Mouse (Mus musculus) 416B (cell line): ENCODE measurements around the gene Art5.

Experiments
- DNase-seq: peaks from one replicate; pipeline ENCODE4 v3.0.0; 2011; ENCODE audit warnings: low read depth

Gene Art5

GRCm38 (mm10) chr7:102109171-102109570 lies at the start of gene Art5:
Gene Art5, minus strand, starts transcription at chr7:102109489.
- no peak for DNase-seq

DNA sequence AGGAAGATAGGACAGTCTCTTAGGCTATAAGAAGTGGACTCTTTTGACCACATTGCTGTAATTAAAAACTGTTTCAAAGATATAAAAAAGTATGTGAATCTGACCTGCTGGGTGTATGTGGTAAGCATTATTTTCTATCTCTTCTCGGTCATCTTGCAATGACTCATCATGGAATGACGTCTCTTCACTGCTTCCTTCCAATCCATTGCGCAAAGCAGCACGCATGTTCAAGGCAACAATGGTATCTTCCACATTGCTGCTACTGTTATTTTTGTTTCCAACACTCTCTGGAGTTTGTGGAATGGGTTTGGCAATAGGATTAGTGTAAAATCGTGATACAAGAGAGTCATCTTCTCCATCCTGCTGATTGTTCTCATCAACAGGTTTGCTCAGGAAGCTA lies 44.4 kb upstream of the Art5 start:
- DNase-seq = peak; percentile 85

DNA sequence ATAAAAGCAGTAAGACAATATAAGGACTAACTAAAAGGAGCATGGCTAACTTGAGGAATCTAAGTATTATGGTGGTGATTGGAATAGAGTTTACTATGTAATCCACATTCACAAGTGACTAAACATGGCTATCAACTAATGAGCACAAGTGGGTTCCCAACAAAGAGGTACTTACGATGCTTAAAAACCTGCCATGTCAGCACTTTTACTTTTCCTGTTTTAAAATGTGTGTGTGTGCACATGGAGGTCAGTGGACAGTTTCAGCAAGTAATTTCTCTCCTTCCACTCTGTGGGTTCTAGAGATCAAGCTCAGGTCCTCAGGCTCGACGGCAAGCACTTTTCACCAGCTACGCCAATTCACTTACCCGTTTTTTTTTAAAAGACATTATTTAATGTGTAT lies 28.6 kb upstream of the Art5 start:
- no peak for DNase-seq

- DNase-seq = peak; percentile 66
Observed at GRCm38 (mm10) chr7:102137464-102137863, 28.2 kb upstream of the Art5 start.

DNA sequence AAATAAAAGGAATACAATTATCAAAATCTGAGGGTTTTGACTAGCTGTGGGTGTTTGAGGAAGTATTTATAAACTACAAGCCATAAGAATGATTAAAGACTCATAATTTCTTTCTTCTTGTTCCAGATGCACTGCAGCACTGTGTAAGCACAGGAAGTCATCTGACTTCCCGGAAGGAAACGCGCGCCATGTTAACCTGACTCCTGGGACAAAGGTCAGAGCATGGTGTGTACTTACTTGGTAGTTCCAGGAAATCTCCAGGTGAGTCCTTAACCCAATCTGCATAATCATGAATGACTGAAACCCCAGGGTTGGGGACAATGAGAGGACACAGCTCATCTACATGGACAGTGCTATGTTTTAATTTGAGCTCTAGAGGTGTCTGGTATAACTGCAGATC lies 23.1 kb upstream of the Art5 start:
- no peak for DNase-seq

DNA sequence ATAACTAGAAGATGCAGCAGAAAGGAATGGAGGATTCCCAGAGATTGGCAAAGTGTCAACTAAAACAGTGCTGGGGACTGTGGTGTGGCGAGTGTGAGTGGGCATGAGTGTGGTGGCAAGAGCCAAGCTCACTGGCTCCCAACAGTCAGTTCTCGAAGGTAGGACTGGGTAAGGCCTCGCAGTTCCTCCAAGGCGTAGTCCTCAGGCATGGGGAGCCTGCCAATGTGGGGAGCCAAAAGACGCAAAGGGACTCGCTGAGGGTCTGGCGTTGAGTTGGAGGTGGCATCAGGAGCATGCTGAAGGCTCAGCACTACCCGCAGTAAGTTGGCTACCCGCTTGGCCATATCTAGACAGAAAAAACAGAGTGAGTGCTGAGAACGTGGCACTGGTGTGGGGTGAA lies 11.0 kb upstream of the Art5 start:
- DNase-seq = no peak

GRCm38 (mm10) chr7:102117382-102117781 lies 8.1 kb upstream of the Art5 start:
- DNase-seq = no peak

DNA sequence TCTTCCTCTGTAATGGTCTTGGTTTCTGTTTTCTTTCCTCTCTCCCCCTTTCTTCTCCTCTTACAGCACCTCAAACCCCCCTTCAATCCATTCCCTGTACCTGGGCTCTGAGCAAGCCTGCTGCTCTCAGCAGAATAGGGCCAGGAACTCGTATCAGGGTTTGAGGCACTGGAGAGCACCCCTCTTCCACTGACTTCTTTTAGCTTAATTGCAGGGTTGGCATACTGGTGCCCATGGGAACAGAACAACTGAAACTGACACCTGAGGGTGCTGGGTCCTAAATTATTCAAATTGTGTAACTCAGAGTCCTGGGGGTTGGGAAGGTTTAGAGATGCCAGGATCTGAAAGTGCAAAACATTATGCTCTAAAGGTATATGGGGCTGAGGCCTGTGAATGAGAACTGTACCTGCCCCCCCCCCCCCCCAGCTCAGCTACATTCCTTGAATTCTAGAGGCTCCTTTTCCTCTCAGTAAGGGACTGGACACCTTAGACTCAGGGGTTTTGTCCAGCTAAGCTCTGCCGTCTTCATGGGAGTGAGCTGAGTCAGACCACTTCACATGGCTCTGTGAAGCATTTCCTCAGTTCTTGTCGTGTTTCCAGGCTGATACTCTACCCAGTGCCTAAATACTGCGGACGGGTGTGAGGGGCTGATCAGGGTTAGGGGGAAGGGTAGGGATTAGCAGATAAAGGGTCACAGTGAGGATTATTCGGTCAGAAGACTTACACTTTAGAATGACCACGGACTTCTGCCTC lies 7.5 kb upstream of the Art5 start, which contains the start of gene Chrna10:
Gene Chrna10, minus strand, starts transcription at position 250 of the 753 bp plus-strand sequence.
- DNase-seq = no peak

GRCm38 (mm10) chr7:102113151-102113729 lies 4.0 kb upstream of the Art5 start:
- DNase-seq = no peak

DNA sequence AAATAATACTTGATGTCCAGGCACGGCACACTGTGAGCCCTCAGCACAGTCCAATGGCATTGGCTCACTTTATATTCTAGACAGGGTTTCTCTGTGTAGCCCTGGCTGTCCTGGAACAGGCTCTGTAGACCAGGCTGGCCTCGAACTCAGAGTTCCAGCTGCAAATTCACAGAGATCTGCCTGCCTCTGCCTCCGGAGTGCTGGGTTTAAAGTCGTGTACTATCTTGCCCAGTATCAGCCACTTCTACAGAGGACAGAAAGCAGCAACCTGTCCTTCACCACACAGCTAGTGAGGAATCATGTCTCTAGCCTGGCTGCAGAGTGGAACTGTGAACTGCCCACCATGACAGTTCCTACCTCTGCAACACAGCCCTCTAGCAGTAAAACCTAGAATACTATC lies 457 bp upstream of the Art5 start:
- no peak for DNase-seq

GRCm38 (mm10) chr7:102108206-102108605 lies 1.1 kb downstream of the Art5 start:
- no peak for DNase-seq

DNA sequence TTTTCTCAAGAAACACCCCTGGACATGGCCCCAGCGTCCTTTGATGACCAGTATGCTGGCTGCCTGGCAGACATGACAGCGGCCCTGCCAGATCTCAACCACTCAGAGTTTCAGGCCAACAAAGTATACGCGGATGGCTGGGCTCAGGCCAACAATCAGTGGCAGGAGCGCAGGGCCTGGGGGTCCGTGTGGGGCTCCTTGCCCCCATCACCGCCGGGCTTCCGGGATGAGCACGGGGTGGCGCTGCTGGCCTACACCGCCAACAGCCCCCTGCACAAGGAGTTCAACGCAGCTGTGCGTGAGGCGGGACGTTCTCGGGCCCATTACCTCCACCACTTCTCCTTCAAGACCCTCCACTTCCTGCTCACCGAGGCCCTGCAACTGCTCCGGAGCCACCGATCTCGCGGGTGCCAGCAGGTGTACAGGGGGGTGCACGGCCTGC lies 2.6 kb downstream of the Art5 start:
- DNase-seq = no peak

GRCm38 (mm10) chr7:102104126-102104525 lies 5.2 kb downstream of the Art5 start:
- DNase-seq = no peak

GRCm38 (mm10) chr7:102103555-102103954 lies 5.7 kb downstream of the Art5 start:
- no peak for DNase-seq

GRCm38 (mm10) chr7:102102696-102103095 lies 6.6 kb downstream of the Art5 start:
- no peak for DNase-seq

DNA sequence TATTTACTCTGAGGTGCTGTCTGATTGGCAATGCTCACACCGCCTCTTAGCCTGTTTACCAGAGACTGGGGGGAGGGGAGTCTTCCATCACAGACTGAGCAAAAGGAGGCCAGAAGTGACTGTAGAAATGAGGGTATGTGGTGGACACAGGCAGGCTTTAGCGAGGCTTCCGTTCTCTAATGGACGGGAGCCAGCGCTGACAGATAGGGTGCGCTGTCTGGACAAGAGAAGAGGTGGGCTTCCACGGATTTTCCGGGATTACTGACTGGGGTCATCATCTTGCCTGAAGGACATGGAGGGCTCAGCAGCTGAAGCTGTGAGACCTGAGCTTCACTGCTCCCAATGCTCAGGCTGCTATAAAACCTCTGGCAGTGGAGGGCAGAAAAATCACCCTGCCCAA lies 7.0 kb downstream of the Art5 start:
- DNase-seq = no peak

- no peak for DNase-seq
Observed at GRCm38 (mm10) chr7:102101487-102101886, 7.8 kb downstream of the Art5 start, which contains the start of gene Art1. Gene Art1, plus strand, starts transcription at chr7:102101743.

DNA sequence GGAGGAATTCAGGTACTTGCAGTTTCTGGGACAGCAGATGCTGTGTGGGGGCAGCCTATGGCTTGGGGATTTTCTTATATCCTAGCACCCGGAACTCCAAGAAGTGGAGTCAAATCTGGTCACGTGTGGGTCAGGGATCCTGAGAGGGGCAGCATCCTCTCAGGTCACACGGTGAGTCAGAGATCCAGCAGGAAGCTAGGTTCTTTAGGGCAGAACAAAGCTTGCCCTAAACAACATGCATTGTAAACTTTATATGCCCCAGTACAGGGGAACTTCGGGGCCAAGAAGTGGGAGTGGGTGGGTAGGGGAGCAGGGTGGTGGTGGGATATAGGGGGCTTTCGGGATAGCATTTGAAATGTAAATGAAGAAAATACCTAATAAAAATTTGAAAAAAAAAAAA lies 8.4 kb downstream of the Art5 start:
- no peak for DNase-seq

GRCm38 (mm10) chr7:102099760-102100661 lies 9.3 kb downstream of the Art5 start:
- peak; percentile 41 for DNase-seq

DNA sequence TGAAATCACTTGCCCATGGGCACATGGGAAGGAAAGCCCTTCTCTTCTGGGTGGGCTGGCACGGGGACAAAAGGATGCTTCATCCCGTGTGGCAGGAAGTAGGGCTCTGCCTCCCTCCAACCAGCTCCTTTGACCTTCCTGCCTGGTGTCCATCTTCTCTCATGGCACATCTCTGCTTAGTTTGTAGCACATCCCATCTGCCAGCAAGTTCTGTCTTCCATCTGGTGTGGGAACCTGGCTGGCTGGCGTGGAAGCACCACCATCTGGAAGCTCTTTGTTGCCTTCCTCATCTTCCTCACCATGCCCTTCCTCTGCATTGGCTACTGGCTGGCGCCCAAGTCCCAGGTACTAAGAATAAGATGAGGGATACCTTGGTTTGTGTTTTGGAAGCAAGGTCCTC lies 22.0 kb downstream of the Art5 start:
- DNase-seq = no peak

DNA sequence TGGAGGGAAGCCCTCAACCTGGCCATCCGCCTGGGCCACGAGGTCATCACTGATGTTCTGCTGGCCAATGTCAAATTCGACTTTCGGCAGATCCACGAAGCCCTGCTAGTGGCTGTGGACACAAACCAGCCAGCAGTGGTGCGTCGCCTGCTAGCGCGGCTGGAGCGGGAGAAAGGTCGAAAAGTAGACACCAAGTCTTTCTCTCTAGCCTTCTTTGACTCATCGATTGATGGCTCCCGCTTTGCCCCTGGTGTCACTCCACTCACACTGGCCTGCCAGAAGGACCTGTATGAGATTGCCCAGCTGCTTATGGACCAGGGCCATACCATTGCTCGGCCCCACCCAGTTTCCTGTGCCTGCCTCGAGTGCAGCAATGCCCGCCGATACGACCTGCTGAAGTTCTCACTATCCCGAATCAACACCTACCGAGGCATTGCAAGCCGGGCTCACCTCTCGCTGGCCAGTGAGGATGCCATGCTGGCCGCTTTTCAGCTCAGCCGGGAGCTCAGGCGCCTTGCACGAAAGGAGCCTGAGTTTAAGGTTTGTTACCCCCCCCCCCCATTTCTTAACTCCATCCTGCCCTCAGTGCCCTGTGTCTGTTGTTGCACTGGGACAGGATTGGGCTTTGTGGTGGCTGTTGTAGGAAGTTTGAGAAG lies 25.1 kb downstream of the Art5 start:
- DNase-seq = no peak

DNA sequence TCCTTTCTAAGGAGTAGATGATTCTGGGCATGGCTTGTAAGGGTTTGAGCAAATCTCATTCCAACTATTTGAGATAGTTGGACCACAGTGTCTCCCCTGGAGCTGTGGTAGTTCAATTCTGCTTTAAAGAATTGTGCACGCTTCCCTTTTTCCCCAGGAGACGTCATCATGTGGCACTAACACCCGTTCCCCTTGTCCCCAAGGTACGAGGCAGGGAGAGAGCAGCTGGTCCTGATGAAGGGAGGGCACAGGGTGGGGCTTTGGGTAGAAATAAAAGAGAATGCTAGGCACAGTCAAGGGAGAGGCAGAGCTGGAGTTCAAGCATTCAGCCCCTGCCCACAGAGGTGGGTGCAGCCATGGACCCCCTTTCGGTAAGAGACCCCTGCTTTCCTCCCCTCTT lies 26.5 kb downstream of the Art5 start, which contains the start of gene Trpc2:
Gene Trpc2, plus strand, starts transcription at position 301 of the 400 bp plus-strand sequence.
- no peak for DNase-seq
